Mouse (Mus musculus) ES-CJ7 (cell line): Measurements from ENCODE around the gene Tmcc2.

Experiments used
- DNase-seq: peaks from one replicate; pipeline ENCODE4 v3.0.0; 2011; ENCODE audit warnings: low read depth, low spot score

The Tmcc2 gene

GRCm38 (mm10) chr1:132341731-132342501 is 49.2 kb downstream of the Tmcc2 start:
- peak; percentile 76 for DNase-seq

DNA sequence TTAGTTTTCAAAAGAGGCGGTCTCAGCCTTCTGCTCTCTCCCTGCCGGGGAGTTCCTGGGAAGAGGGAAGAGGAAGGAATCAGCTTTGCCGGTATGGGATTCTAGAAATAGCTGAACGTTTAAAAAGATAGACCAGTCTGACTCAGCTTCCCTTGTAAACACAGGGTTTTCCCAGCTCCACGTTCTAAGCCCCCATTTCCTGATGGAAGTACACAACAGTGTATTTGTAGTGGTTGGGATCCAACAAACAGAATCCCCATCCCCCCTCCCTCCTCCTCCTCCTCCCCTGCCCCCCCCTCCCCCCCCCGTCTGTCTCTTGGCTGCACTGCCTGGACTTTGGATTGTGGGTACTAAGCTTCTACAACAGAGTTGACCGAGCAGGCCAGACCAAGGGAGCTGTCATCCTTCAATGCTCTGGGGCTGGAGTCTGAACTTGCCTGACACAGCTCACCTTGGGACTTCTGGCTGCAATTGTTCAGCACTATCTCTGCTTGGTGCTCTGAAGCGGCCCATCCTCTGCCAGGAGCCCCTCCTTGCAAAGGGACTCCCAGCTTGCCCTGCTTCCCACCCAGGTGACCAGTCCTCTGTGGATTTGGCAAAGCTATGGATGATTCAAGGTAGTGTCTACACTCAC is 52.9 kb downstream of the Tmcc2 start:
- no peak for DNase-seq

GRCm38 (mm10) chr1:132336921-132337320 is 54.2 kb downstream of the Tmcc2 start:
- no peak for DNase-seq

DNA sequence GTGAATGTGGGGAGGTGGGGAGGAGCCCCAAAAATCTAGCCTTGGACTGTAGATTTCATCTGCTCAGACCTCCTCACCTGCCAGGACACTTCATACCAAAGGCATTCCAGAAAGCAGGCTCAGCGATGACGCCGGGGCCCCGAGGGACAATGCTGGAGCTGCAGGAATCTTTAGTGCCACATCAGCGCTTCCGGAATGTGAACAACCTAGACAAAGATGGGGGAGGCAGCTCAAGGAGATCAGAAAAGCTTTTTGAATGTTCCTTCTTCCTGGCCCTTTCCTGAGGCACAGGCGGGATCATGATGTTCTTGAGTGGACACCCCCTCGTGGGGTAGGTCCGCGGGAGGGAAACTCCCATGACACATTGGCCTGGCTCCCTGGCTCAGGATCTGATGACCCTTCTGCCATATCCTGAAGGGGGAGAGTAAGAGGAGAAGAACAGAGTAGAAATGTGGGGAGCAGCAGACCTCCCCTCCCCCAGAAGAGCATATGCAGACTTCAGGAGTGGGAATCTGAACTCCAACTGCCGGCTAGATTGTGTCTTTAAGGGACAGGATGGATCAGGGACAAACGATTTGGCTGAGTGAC is 55.6 kb downstream of the Tmcc2 start:
- peak; percentile 52 for DNase-seq

- no peak for DNase-seq
These were observed 56.8 kb downstream of the Tmcc2 start for GRCm38 (mm10) chr1:132334178-132334801.

- peak; percentile 41 for DNase-seq
These were observed 57.4 kb downstream of the Tmcc2 start for GRCm38 (mm10) chr1:132333675-132334141.

DNA sequence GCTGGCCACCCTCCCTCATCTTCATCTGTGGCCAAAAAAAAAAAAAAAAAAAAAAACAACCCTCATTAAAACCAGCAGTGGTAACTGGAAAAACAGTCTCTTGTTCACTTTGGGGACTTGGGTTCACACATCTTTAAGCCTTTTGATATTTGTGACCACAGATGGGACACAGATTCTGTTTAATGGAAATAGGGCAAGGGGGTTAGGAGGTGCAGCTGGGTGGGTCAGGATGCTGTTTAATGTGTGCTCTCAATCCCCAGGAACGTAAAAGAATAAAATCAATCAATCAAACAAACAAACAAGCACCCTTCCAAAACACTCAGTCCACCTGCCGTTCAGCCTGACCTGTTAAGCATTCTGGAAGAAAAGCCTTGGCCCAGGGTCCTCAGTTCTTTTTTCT is 57.9 kb downstream of the Tmcc2 start:
- no peak for DNase-seq

DNA sequence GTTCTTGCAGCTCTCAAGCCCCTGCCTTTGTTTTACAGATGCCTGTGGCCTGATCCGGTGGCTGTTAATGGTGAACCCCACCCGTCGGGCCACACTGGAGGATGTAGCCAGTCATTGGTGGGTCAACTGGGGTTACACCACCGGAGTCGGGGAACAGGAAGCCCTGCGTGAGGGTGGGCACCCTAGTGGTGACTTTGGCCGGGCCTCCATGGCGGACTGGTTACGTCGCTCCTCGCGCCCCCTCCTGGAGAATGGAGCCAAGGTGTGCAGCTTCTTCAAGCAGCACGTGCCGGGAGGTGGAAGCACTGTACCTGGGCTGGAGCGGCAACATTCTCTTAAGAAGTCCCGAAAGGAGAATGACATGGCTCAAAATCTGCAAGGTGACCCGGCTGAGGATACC is 59.8 kb downstream of the Tmcc2 start:
- peak; percentile 89 for DNase-seq

DNA sequence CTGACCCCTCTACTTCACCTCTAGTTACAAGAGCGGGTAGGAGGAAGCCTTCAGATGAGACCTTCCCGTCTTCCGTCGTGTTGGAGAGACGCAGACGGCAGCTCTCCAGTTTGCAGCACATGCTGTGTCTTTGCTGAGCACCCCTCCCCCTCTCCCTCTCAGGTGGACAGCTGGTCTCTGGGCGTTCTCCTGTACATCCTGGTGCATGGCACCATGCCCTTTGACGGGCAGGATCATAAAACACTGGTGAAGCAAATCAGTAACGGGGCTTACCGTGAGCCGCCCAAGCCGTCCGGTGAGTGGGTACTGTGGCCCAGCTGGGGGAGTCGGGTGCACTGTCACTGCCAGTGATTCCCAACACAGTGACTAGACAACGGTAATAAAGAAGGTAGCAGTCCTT is 60.7 kb downstream of the Tmcc2 start:
- DNase-seq: no peak

- no peak for DNase-seq
These were observed 61.4 kb downstream of the Tmcc2 start for GRCm38 (mm10) chr1:132329656-132330055.

- DNase-seq: no peak
These were observed 62.5 kb downstream of the Tmcc2 start for GRCm38 (mm10) chr1:132328565-132328964.

DNA sequence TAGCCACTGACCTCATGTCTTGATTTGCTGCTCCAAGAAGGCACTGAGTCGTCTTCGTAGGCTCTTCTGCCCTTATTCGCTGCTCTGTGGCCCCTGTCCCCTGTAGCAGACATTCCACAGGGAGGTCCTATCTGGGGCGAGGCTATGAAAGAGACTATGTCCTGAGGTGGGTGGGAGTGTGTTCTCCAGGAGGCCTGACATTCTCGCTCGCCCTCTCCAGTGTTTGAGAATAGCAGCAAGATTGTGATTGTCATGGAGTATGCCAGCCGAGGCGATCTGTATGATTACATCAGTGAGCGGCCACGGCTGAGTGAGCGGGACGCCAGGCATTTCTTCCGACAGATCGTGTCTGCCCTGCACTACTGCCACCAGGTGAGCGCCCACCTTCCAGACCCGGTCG is 63.6 kb downstream of the Tmcc2 start:
- DNase-seq: no peak

DNA sequence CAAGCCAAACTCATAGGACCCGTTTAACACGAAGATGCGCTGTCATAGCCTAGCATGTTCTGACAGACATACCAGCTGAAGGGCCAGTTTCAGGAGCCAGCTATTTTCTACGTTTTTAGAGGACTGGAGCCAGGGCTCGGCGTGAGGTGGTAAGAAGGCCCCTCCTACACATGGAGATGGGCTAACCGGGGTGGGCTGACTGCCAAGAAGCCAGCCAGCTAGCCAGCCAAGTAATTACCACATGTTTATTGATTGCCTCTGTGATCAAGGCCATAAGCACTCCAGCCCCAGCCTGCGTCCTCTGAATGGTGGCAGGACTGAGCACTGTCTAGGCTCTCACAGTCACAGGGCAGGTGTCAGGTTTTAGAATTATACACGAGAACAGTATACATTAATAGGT is 64.3 kb downstream of the Tmcc2 start:
- no peak for DNase-seq

DNA sequence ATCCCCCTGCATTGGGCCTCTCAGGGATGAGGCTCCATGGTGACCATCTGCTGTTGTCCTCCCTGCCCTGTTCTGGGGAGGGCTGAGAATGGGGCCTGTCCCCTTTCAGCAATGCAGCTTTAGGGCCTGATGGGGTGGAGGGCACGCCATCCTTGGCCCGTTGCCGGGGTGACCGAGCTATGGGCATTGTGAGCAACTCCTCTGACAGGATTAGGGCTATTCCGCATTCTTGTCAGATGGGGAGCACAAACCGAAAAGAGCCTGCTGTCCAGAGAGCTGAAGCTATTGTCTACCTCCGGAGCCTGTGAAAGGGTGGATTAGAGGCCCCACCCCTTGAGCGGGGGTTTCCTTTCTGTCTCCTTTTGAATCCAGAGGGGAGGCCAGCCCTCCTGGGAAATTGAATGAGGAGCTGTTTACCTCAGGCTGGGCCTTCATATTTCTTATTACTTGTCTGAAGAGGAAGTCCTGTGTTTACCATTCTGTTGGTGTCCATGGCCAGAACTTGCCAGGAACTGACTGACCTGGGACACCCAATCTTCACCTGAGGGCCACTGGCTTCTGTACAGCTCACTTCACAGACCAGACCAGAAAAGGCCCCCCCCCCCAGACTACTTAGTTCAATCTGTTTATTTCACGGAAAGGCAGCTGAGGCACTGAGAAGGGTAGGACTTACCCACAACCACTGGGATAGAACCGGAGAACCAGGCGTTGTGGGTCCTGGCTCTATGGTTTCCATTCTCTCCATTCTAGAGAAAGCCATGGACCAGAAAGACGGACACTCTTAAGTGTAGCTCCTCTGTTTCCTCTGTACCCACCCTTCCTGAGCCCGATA is 68.2 kb downstream of the Tmcc2 start:
- peak; percentile 92 for DNase-seq

- no peak for DNase-seq
These were observed 69.1 kb downstream of the Tmcc2 start for GRCm38 (mm10) chr1:132321821-132322580.

GRCm38 (mm10) chr1:132319242-132319641 is 71.8 kb downstream of the Tmcc2 start:
- DNase-seq: no peak

DNA sequence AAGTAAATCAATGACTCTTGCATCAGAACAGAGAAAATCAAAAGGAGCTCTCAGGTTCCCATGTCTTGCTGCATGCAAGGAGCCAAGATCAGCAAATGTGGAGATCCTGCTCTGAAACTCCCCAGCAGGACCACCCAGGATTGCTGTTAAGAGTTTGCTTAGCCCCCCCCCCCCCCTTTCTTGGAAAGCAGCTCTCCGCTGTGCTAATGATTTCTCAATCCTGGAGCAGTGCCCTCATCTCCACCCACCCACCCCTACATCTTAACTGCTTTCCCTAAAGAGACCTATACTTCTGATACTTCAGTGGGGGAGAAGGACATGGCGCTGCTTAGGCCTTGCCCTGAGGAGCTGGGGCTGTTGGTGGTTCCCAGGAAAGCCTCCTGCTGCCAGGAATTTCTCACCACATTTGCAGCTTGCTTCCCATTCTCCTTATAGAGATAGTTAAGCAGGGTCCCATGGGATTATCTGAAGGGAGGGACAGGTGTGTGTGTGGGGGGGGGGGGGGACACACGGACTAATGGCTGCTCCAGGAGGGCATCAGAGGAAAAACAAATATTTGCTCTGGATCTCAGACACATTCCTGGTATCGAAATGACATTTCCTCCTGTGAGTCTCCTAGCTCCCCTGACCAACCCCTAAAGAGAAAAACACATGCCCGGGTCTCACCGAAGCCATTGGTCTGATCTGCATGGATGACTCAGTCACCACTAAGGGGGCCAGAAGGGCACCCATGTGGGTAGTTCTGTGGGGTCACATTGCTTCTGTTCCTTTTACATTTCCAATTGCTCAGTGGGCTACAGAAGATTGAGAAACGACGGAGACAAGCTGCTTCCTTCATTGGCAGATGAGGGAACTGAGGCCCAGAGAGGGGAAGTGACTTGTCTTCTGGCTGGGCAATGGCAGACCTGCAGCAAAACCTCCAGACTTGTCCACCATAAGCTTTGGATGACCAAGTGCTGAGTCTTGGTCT is 72.9 kb downstream of the Tmcc2 start:
- no peak for DNase-seq

DNA sequence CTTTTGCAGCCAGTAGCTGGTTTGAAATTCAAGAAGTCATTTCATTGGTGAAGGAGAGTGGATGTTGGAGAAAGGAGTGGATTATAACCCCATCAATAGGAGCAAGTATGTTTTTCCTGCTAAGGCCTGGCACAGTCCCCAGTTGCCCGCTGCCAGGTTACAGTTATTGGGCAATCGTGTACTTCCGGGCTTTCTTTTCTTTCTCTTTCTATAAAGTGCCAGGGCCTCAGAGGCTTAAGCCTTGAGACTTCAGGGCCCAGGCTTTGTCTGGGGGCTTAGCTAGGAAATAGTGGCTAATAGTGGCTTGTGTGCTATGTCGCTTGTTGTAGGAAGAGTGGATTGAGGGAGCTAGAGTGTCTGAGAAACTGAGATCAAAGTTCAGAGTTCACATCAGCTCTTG is 73.7 kb downstream of the Tmcc2 start:
- no peak for DNase-seq

DNA sequence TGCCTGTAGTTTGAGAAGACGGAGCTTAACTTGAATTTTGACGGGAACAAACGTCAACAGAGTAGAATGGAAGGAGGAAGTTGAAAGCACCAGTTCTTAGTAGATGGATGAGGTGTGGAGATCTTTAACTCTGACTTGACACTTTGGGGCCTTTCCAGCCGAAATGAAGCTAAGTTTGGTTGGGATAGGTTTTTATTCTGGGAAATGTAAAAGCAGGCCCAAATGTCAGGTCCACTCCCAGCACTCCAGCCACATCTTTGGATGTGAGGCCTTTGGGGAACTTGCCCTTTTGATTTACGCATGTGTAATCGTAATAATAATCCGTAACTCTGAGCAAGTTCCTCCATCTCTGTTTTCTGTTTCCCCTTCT is 74.5 kb downstream of the Tmcc2 start:
- DNase-seq: no peak
